22 mouse cellular contexts compared by ENCODE assay signal in the genomic region with DNA sequence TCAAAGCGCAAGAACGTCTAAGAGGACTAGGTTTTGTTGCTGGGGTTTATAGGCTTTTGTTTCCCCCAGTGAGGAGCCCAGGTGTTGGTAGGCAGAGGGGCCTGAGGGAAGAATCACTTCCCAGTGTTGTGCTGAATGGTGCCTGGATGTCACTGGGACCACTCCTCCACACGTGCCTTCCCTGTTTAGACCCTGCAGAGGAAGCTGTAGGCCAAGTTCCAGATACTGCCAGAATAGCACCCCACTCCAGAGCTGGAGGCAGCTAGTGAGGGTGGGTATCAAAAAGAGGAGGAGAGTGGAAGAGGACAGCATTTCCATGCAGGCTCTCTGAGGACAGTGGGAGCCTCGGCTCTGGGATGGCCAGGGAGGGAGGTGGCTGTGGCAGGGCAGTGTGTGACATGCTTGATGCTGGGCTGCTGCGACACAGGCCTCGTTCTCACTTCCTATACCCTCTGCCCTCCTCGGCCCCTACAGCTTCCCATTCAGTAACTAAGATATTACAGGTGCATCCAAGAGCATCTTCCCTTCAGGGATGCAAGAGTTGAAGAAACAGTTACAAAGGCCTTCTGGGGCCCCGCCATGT. TPM values are rescaled to one million over a fixed set of nuclear protein-coding genes. Genes with fewer than 3 reads are reported as not detected.
DNase-seq lines count a peak whose midpoint lies in the region; ATAC-seq and TF ChIP-seq lines count a peak whose summit lies in the region.
"Had no signal": no experiment of that assay in that cellular context is flagged by ENCODE, and none has a peak within 500 bp of the region (broad histone marks: within the 10 kb centered on the region; RNA-seq: fewer than 3 reads in every experiment).

No protein-coding gene starts in this region.

- no peak overlapping the region for H3K4me3 ChIP-seq in hindbrain, embryonic 13.5 days
- no peak overlapping the region for H3K4me3 ChIP-seq in hindbrain, embryonic 10.5 days
- H3K4me3 ChIP-seq in midbrain, embryonic 11.5 days (ENCODE audit: low read depth, low read length): no peak overlapping the region
- no peak overlapping the region for H3K4me3 ChIP-seq in midbrain, embryonic 14.5 days (replicated peaks; ENCODE audit: low read depth, low read length)
- H3K4me3 ChIP-seq in ES-E14 (ENCODE audit: insufficient read depth in 1 of 2, low read depth in 1 of 2, low read length in 2 of 2, poor library complexity in 1 of 2, severe bottlenecking in 1 of 2): no peak overlapping the region
- H3K4me3 ChIP-seq: embryonic facial prominence, embryonic 15.5 days; erythroblast, embryonic 14.5 days; forebrain, embryonic 10.5 days; heart, embryonic 10.5 days; hindbrain, embryonic 15.5 days had no signal

- H3K27me3 ChIP-seq in hindbrain, embryonic 13.5 days: no peaks in the 10 kb centered on the region
- no peaks in the 10 kb centered on the region for H3K27me3 ChIP-seq in hindbrain, embryonic 10.5 days (ENCODE audit: insufficient read depth, poor library complexity, severe bottlenecking)
- H3K27me3 ChIP-seq in midbrain, embryonic 11.5 days (ENCODE audit: control insufficient read depth, insufficient read depth, low read length): no peaks in the 10 kb centered on the region
- no peaks in the 10 kb centered on the region for H3K27me3 ChIP-seq in midbrain, embryonic 14.5 days (ENCODE audit: control insufficient read depth, insufficient read depth, low read length)
- H3K27me3 ChIP-seq: embryonic facial prominence, embryonic 15.5 days; hindbrain, embryonic 15.5 days had no signal

- H3K36me3 ChIP-seq in hindbrain, embryonic 13.5 days: peaks cover 86% of the 10 kb centered on the region
- peaks cover 97% of the 10 kb centered on the region for H3K36me3 ChIP-seq in hindbrain, embryonic 10.5 days
- H3K36me3 ChIP-seq in midbrain, embryonic 11.5 days (ENCODE audit: control insufficient read depth, insufficient read depth, low read length): peaks cover 36% of the 10 kb centered on the region
- peaks cover 87% of the 10 kb centered on the region for H3K36me3 ChIP-seq in midbrain, embryonic 14.5 days (ENCODE audit: control insufficient read depth, insufficient read depth, low read length)
- peaks cover 54% of the 10 kb centered on the region for H3K36me3 ChIP-seq in ES-E14 (ENCODE audit: control insufficient read depth, insufficient read depth, low read length, poor library complexity, severe bottlenecking)

- in situ Hi-C loops in ES-E14 (cut with MboI; ENCODE audit: low sequenced_read_pairs in 2 of 2, unreplicated experiment in 2 of 2): no loop called here

- DNase-seq in hindbrain, embryonic 10.5 days (ENCODE audit: low spot score): no peak
- DNase-seq in midbrain, embryonic 11.5 days (ENCODE audit: low spot score, missing footprints): peak; percentile 67
- no peak for DNase-seq in midbrain, embryonic 14.5 days
- no peak for DNase-seq in ES-E14 (ENCODE audit: low read depth, low spot score)
- DNase-seq in adrenal gland, postnatal 14 days: no peak
- DNase-seq: adrenal gland, postnatal 25 days; cerebellum, adult 11 months; cerebellum, adult 8-10 months; cerebellum, postnatal 14 days; embryo, embryonic 11 days; gastrocnemius, postnatal 10 days; heart, adult 18-20 months; heart, postnatal 10 days; heart, postnatal 4 days had no signal

- H3K4me2 ChIP-seq in hindbrain, embryonic 13.5 days: no peak overlapping the region
- no peak overlapping the region for H3K4me2 ChIP-seq in midbrain, embryonic 11.5 days
- H3K4me2 ChIP-seq in midbrain, embryonic 14.5 days (ENCODE audit: low read length): no peak overlapping the region
- H3K4me2 ChIP-seq: embryonic facial prominence, embryonic 15.5 days; hindbrain, embryonic 15.5 days had no signal

- ATAC-seq in hindbrain, embryonic 13.5 days (ENCODE audit: low FRiP score): no peak
- no peak for ATAC-seq in midbrain, embryonic 11.5 days (ENCODE audit: low FRiP score)
- ATAC-seq in midbrain, embryonic 14.5 days (ENCODE audit: low FRiP score, low TSS enrichment): no peak
- ATAC-seq: forebrain, embryonic 14.5 days; inflammation-experienced regulatory T-cells, adult 6 months had no signal

- H3K9me3 ChIP-seq in hindbrain, embryonic 13.5 days: no peaks in the 10 kb centered on the region
- H3K9me3 ChIP-seq in hindbrain, embryonic 10.5 days: no peaks in the 10 kb centered on the region
- H3K9me3 ChIP-seq in midbrain, embryonic 11.5 days (ENCODE audit: control insufficient read depth, low read length): no peaks in the 10 kb centered on the region
- H3K9me3 ChIP-seq in midbrain, embryonic 14.5 days (ENCODE audit: control insufficient read depth, low read length): no peaks in the 10 kb centered on the region
- H3K9me3 ChIP-seq in ES-E14 (ENCODE audit: control insufficient read depth, insufficient read depth, low read depth, low read length): no peaks in the 10 kb centered on the region
- H3K9me3 ChIP-seq: embryonic facial prominence, embryonic 15.5 days; forebrain, embryonic 10.5 days; heart, embryonic 10.5 days; hindbrain, embryonic 15.5 days had no signal

- 0 out of 2 replicates have a peak overlapping the region, but pooled peaks have one; percentile 21 for H3K9ac ChIP-seq in hindbrain, embryonic 13.5 days
- H3K9ac ChIP-seq in midbrain, embryonic 11.5 days (ENCODE audit: low read length): no peak overlapping the region
- H3K9ac ChIP-seq in midbrain, embryonic 14.5 days (replicated peaks; ENCODE audit: low read length): no peak overlapping the region
- H3K9ac ChIP-seq in ES-E14 (ENCODE audit: insufficient read depth, low read depth, low read length, poor library complexity, severe bottlenecking): 0 out of 2 replicates have a peak overlapping the region, but pooled peaks have one; percentile 7
- H3K9ac ChIP-seq: embryonic facial prominence, embryonic 15.5 days; hindbrain, embryonic 15.5 days had no signal

- H3K4me1 ChIP-seq in hindbrain, embryonic 13.5 days (replicated peaks): peaks cover 20% of the 10 kb centered on the region
- peaks cover 25% of the 10 kb centered on the region for H3K4me1 ChIP-seq in hindbrain, embryonic 10.5 days (replicated peaks)
- peaks cover 9% of the 10 kb centered on the region for H3K4me1 ChIP-seq in midbrain, embryonic 11.5 days (ENCODE audit: control insufficient read depth, insufficient read depth, low read length)
- H3K4me1 ChIP-seq in midbrain, embryonic 14.5 days (ENCODE audit: control insufficient read depth, insufficient read depth, low read length): peaks cover 4% of the 10 kb centered on the region
- peaks cover 0 to 29% of the 10 kb centered on the region in 2 experiments; a peak in 2 of 4 replicates for H3K4me1 ChIP-seq in ES-E14 (ENCODE audit: control insufficient read depth in 2 of 2, insufficient read depth in 2 of 2, low read length in 2 of 2, poor library complexity in 1 of 2)

- WGBS in hindbrain, embryonic 13.5 days: 81% methylated on average over 8 of the region's 8 CpGs
- 85% methylated on average over 8 of the region's 8 CpGs for WGBS in hindbrain, embryonic 10.5 days
- 82% methylated on average over 8 of the region's 8 CpGs for WGBS in midbrain, embryonic 11.5 days
- WGBS in midbrain, embryonic 14.5 days: 82% methylated on average over 8 of the region's 8 CpGs

- H3K27ac ChIP-seq in hindbrain, embryonic 13.5 days: 0 out of 2 replicates have a peak overlapping the region, but pooled peaks have one; percentile 50
- H3K27ac ChIP-seq in hindbrain, embryonic 10.5 days: no peak overlapping the region
- no peak overlapping the region for H3K27ac ChIP-seq in midbrain, embryonic 11.5 days (ENCODE audit: low read depth, low read length)
- no peak overlapping the region for H3K27ac ChIP-seq in midbrain, embryonic 14.5 days (replicated peaks; ENCODE audit: low read depth, low read length)
- peak overlapping the region; percentile 34; the same call in 1 of the 2 replicates for H3K27ac ChIP-seq in ES-E14 (ENCODE audit: insufficient read depth, low read depth, low read length, poor library complexity, severe bottlenecking)
- H3K27ac ChIP-seq: embryonic facial prominence, embryonic 15.5 days; forebrain, embryonic 10.5 days; heart, embryonic 10.5 days; hindbrain, embryonic 15.5 days had no signal

TF ChIP-seq in ES-E14, 5 proteins besides CTCF, POLR2A, EP300 and RAD21 (continues in another document):
- TF ChIP-seq CHD2 (IDR thresholded peaks at IDR 0.05; ENCODE audit: low read depth, low read length) (no peak), MAFK (IDR thresholded peaks at IDR 0.05; ENCODE audit: insufficient read depth, low read depth, low read length) (no peak), ZNF384 (IDR thresholded peaks at IDR 0.05; ENCODE audit: low read depth, low read length) (no peak)

RNA-seq across cellular contexts. Expression of a gene that starts 11.5 kb away (rescaled TPM):
- polyA plus RNA-seq in hindbrain, embryonic 13.5 days (2015; fragmentation: Nextera tagmentation; extraction: Ambion mirVana): 69.8 and 72.6 TPM in 2 replicates
- 65.7 and 71.8 TPM in 2 replicates for polyA plus RNA-seq in hindbrain, embryonic 10.5 days (2016; fragmentation: Nextera tagmentation; extraction: Ambion mirVana)
- polyA plus RNA-seq in midbrain, embryonic 11.5 days (2014; fragmentation: Nextera tagmentation; extraction: Ambion mirVana): 31.7 and 35.2 TPM in 2 replicates
- polyA plus RNA-seq in midbrain, embryonic 14.5 days (2014; fragmentation: Nextera tagmentation; extraction: Ambion mirVana): 40.1 and 46.3 TPM in 2 replicates
- 166 and 208 TPM in 2 replicates for total RNA-seq in ES-E14 (2012; rRNA removed)
- total RNA-seq in adrenal gland, postnatal 14 days (2021): 362 and 371 TPM in 2 replicates

RNA-seq across cellular contexts. Expression of a gene that starts 29.3 kb away (rescaled TPM):
- polyA plus RNA-seq in hindbrain, embryonic 13.5 days (2015; fragmentation: Nextera tagmentation; extraction: Ambion mirVana): 108 and 109 TPM in 2 replicates
- polyA plus RNA-seq in hindbrain, embryonic 10.5 days (2016; fragmentation: Nextera tagmentation; extraction: Ambion mirVana): 158 and 198 TPM in 2 replicates
- 167 and 169 TPM in 2 replicates for polyA plus RNA-seq in midbrain, embryonic 11.5 days (2014; fragmentation: Nextera tagmentation; extraction: Ambion mirVana)
- 73.9 and 76.4 TPM in 2 replicates for polyA plus RNA-seq in midbrain, embryonic 14.5 days (2014; fragmentation: Nextera tagmentation; extraction: Ambion mirVana)
- 112 and 153 TPM in 2 replicates for total RNA-seq in ES-E14 (2012; rRNA removed)
- total RNA-seq in adrenal gland, postnatal 14 days (2021): 69.8 and 78.1 TPM in 2 replicates

RNA-seq across cellular contexts. Expression of a gene that starts 31.5 kb away (rescaled TPM):
- polyA plus RNA-seq in hindbrain, embryonic 13.5 days (2015; fragmentation: Nextera tagmentation; extraction: Ambion mirVana): 27.3 and 31.7 TPM in 2 replicates
- 42.9 and 44.2 TPM in 2 replicates for polyA plus RNA-seq in hindbrain, embryonic 10.5 days (2016; fragmentation: Nextera tagmentation; extraction: Ambion mirVana)
- 47.5 and 51.1 TPM in 2 replicates for polyA plus RNA-seq in midbrain, embryonic 11.5 days (2014; fragmentation: Nextera tagmentation; extraction: Ambion mirVana)
- polyA plus RNA-seq in midbrain, embryonic 14.5 days (2014; fragmentation: Nextera tagmentation; extraction: Ambion mirVana): 6.5 and 16.0 TPM in 2 replicates
- total RNA-seq in ES-E14 (2012; rRNA removed): 2.5 and 5.5 TPM in 2 replicates
- total RNA-seq in adrenal gland, postnatal 14 days (2021): 39.8 and 43.7 TPM in 2 replicates
- polyA plus RNA-seq: inflammation-experienced regulatory T-cells, adult 6 months had no signal

RNA-seq across cellular contexts. Expression of a gene that starts 40.9 kb away (rescaled TPM):
- 69.0 and 71.8 TPM in 2 replicates for polyA plus RNA-seq in hindbrain, embryonic 13.5 days (2015; fragmentation: Nextera tagmentation; extraction: Ambion mirVana)
- 28.0 and 30.4 TPM in 2 replicates for polyA plus RNA-seq in hindbrain, embryonic 10.5 days (2016; fragmentation: Nextera tagmentation; extraction: Ambion mirVana)
- 15.3 and 18.8 TPM in 2 replicates for polyA plus RNA-seq in midbrain, embryonic 11.5 days (2014; fragmentation: Nextera tagmentation; extraction: Ambion mirVana)
- 25.8 and 29.6 TPM in 2 replicates for polyA plus RNA-seq in midbrain, embryonic 14.5 days (2014; fragmentation: Nextera tagmentation; extraction: Ambion mirVana)
- 55.6 and 57.6 TPM in 2 replicates for total RNA-seq in ES-E14 (2012; rRNA removed)
- 23.4 and 27.2 TPM in 2 replicates for total RNA-seq in adrenal gland, postnatal 14 days (2021)

Comparison
In these comparisons a context has a peak if more than half of its experiments do, and no peak if none do; other contexts are left out.
1. H3K27ac ChIP-seq: peak in hindbrain, embryonic 13.5 days (single experiment) and ES-E14 (single experiment); none in hindbrain, embryonic 10.5 days (single experiment), midbrain, embryonic 11.5 days (single experiment) and midbrain, embryonic 14.5 days (single experiment).
2. H3K9ac ChIP-seq: peak in hindbrain, embryonic 13.5 days (single experiment) and ES-E14 (single experiment); none in midbrain, embryonic 11.5 days (single experiment) and midbrain, embryonic 14.5 days (single experiment).